Mouse (Mus musculus) kidney, adult 2 months (tissue): ENCODE measurements around the gene M1ap. TPM values are rescaled to one million over a fixed set of nuclear protein-coding genes. Genes with fewer than 3 reads are reported as not detected.

Source experiments
- DNase-seq: peaks from one replicate; pipeline ENCODE4 v3.0.0; 2021
- H3K27ac ChIP-seq: fragments of 200-500 bp; 2 replicates; pipeline ENCODE4 v1.5.1; 2012; ENCODE audit warnings: low read depth, low read length, control low read depth, inconsistent platforms; ENCODE audit not compliant: insufficient read depth
- H3K27me3 ChIP-seq: fragments of 200-500 bp; replicated peaks from 2 replicates; pipeline ENCODE4 v1.6.1; 2012; ENCODE audit warnings: mild to moderate bottlenecking, moderate library complexity, low read length, inconsistent platforms; ENCODE audit not compliant: control insufficient read depth, insufficient read depth
- H3K36me3 ChIP-seq: fragments of 200-500 bp; 2 replicates; pipeline ENCODE4 v1.6.1; 2012; ENCODE audit warnings: mild to moderate bottlenecking, moderate library complexity, low read length, inconsistent platforms; ENCODE audit not compliant: control insufficient read depth, insufficient read depth
- H3K4me1 ChIP-seq: fragments of 200-500 bp; 2 replicates; pipeline ENCODE4 v1.6.1; 2011; ENCODE audit warnings: low read length; ENCODE audit not compliant: control insufficient read depth, insufficient read depth
- H3K4me3 ChIP-seq: fragments of 200-500 bp; 2 replicates; pipeline ENCODE4 v1.5.1; 2011; ENCODE audit warnings: mild to moderate bottlenecking, low read depth, low read length, control low read depth; ENCODE audit not compliant: insufficient read depth
- CTCF ChIP-seq: fragments of 200-500 bp; conservative IDR thresholded peaks from 2 replicates; pipeline ENCODE4 v1.5.1; 2011; ENCODE audit warnings: low read depth, mild to moderate bottlenecking, control low read depth, low read length, moderate library complexity, mixed read lengths; ENCODE audit not compliant: insufficient read depth, insufficient read length
- POLR2A ChIP-seq: fragments of 200-500 bp; IDR thresholded peaks from one replicate; pipeline ENCODE4 v1.6.1; 2011; ENCODE audit warnings: low read depth, low read length, control low read depth
- WGBS: fragments of 180-500 bp; shearing (Covaris S2); methylation state at CpG from one replicate; pipeline ENCODE4 v1.1.7; 2018; 5-methylcytosine and 5-hydroxymethylcytosine counted together
- polyA plus RNA-seq: library from polyadenylated mRNA; depleted of rRNA; stranded (reverse); fragments of >200 nt; gene quantifications from 2 replicates; pipeline ENCODE4 v1.2.3, GENCODE M21; 2012; rRNA removed

M1ap gene
- 0.16 and 0.22 TPM in 2 replicates for polyA plus RNA-seq

- H3K27ac ChIP-seq: no peak within 1 kb of the TSS
- whole genome bisulfite sequencing: 86% methylated on average over 14 of the region's 14 CpGs
- TF ChIP-seq POLR2A (no peak), CTCF (no peak)
- H3K4me3 ChIP-seq: no peak within 1 kb of the TSS
- H3K27me3 ChIP-seq: no peaks in the 10 kb centered on the region
- H3K36me3 ChIP-seq: no peaks in the 10 kb centered on the region
- no peaks in the 10 kb centered on the region for H3K4me1 ChIP-seq
- no peak for DNase-seq
These were observed at the start of gene M1ap for GRCm38 (mm10) chr6:82946651-82947050. Gene M1ap (plus strand): TSS chr6:82946902.

- Histone ChIP-seq H3K27me3 (no peaks in the 10 kb centered on the region), H3K36me3 (no peaks in the 10 kb centered on the region), H3K4me3 (no peak overlapping the region), H3K27ac (no peak overlapping the region), H3K4me1 (no peaks in the 10 kb centered on the region)
- no peak for DNase-seq
- 63% methylated on average over 3 of the region's 3 CpGs for WGBS
- TF ChIP-seq CTCF (no peak), POLR2A (no peak)
These were observed 49.4 kb upstream of the M1ap start for GRCm38 (mm10) chr6:82897311-82897710.

GRCm38 (mm10) chr6:82898227-82898626, 48.5 kb upstream of the M1ap start:
- no peaks in the 10 kb centered on the region for H3K27me3 ChIP-seq
- 78% methylated on average over 4 of the region's 4 CpGs for WGBS

GRCm38 (mm10) chr6:82898745-82899144, 48.0 kb upstream of the M1ap start:
- H3K27me3 ChIP-seq: no peaks in the 10 kb centered on the region
- 49% methylated on average over 4 of the region's 4 CpGs for WGBS
- no peak for DNase-seq
- TF ChIP-seq CTCF (no peak), POLR2A (no peak)
- H3K4me3 ChIP-seq: no peak overlapping the region
- H3K27ac ChIP-seq: no peak overlapping the region
- H3K4me1 ChIP-seq: no peaks in the 10 kb centered on the region
- H3K36me3 ChIP-seq: no peaks in the 10 kb centered on the region

More at GRCm38 (mm10) chr6:82898227-82898626, 48.5 kb upstream of the M1ap start:
- Histone ChIP-seq H3K4me1 (no peaks in the 10 kb centered on the region), H3K27ac (no peak overlapping the region), H3K36me3 (no peaks in the 10 kb centered on the region), H3K4me3 (no peak overlapping the region)
- DNase-seq: no peak
- TF ChIP-seq POLR2A: no peak
- TF ChIP-seq CTCF: no peak

GRCm38 (mm10) chr6:82902559-82902958, 44.1 kb upstream of the M1ap start:
- H3K36me3 ChIP-seq: no peaks in the 10 kb centered on the region
- no peak for TF ChIP-seq CTCF
- TF ChIP-seq POLR2A: no peak
- H3K4me3 ChIP-seq: no peak overlapping the region
- H3K4me1 ChIP-seq: no peaks in the 10 kb centered on the region
- WGBS: 43% methylated on average over 8 of the region's 8 CpGs
- no peak overlapping the region for H3K27ac ChIP-seq
- no peaks in the 10 kb centered on the region for H3K27me3 ChIP-seq
- DNase-seq: no peak

GRCm38 (mm10) chr6:82906985-82907384, 39.7 kb upstream of the M1ap start:
- no peak overlapping the region for H3K27ac ChIP-seq
- TF ChIP-seq CTCF (no peak), POLR2A (no peak)
- H3K4me1 ChIP-seq: no peaks in the 10 kb centered on the region
- H3K36me3 ChIP-seq: no peaks in the 10 kb centered on the region
- H3K27me3 ChIP-seq: no peaks in the 10 kb centered on the region
- no peak for DNase-seq
- H3K4me3 ChIP-seq: no peak overlapping the region
- 86% methylated on average over 3 of the region's 3 CpGs for WGBS

GRCm38 (mm10) chr6:82908034-82908433, 38.7 kb upstream of the M1ap start:
- Histone ChIP-seq H3K36me3 (no peaks in the 10 kb centered on the region), H3K27ac (no peak overlapping the region), H3K4me1 (no peaks in the 10 kb centered on the region), H3K4me3 (no peak overlapping the region), H3K27me3 (no peaks in the 10 kb centered on the region)
- TF ChIP-seq POLR2A (no peak), CTCF (no peak)
- WGBS: 80% methylated on average over 8 of the region's 8 CpGs
- DNase-seq: no peak
